Mouse (Mus musculus) 3134 (cell line): ENCODE measurements at regions not wholly inside any gene's neighbourhood (a gene's known extent, or its start where the extent isn't known, plus 50 kb on each side); places are given as distances from the start of the nearest gene placed in this dataset.
A peak's percentile ranks its signal among the peaks of the same experiment; 100 is the strongest.

Source experiments
- DNase-seq: peaks from one replicate; pipeline ENCODE4 v3.0.0-alpha.2; 2011; ENCODE audit warnings: low spot score; ENCODE audit not compliant: insufficient read length; ENCODE audit errors: extremely low read depth

GRCm38 (mm10) chr5:111942792-111943191 is 209.1 kb downstream of the Gm26897 start:
- DNase-seq: no peak

GRCm38 (mm10) chr5:111943337-111944162 is 209.8 kb downstream of the Gm26897 start:
- no peak for DNase-seq

GRCm38 (mm10) chr5:111944273-111944971 is 210.7 kb downstream of the Gm26897 start:
- no peak for DNase-seq

- no peak for DNase-seq
Measured at GRCm38 (mm10) chr5:111944972-111945285, 211.2 kb downstream of the Gm26897 start.

- no peak for DNase-seq
Measured at GRCm38 (mm10) chr5:111946281-111946680, 212.6 kb downstream of the Gm26897 start.

- DNase-seq: no peak
Measured at GRCm38 (mm10) chr5:111957698-111958097, 224.0 kb downstream of the Gm26897 start.

- DNase-seq: no peak
Measured at GRCm38 (mm10) chr5:111958226-111958625, 224.5 kb downstream of the Gm26897 start.

GRCm38 (mm10) chr5:111965311-111965710 is 231.6 kb downstream of the Gm26897 start:
- peak; percentile 41 for DNase-seq

GRCm38 (mm10) chr5:111968121-111968520 is 234.4 kb downstream of the Gm26897 start:
- DNase-seq: no peak

GRCm38 (mm10) chr5:111968701-111969100 is 235.0 kb downstream of the Gm26897 start:
- DNase-seq: no peak

GRCm38 (mm10) chr5:111971193-111971592 is 237.5 kb downstream of the Gm26897 start:
- DNase-seq: no peak

GRCm38 (mm10) chr5:111971952-111972351 is 238.2 kb downstream of the Gm26897 start:
- DNase-seq: no peak

GRCm38 (mm10) chr5:111975686-111976085 is 242.0 kb downstream of the Gm26897 start:
- DNase-seq: no peak

GRCm38 (mm10) chr5:111979601-111980000 is 245.9 kb downstream of the Gm26897 start:
- peak; percentile 47 for DNase-seq

- DNase-seq: no peak
Measured at GRCm38 (mm10) chr5:111982106-111982505, 248.4 kb downstream of the Gm26897 start.

GRCm38 (mm10) chr5:111985997-111986396 is 252.3 kb downstream of the Gm26897 start:
- no peak for DNase-seq

- no peak for DNase-seq
Measured at GRCm38 (mm10) chr5:111987036-111987435, 253.3 kb downstream of the Gm26897 start.

- DNase-seq: no peak
Measured at GRCm38 (mm10) chr5:111991805-111992204, 258.1 kb downstream of the Gm26897 start.

GRCm38 (mm10) chr5:111993221-111993620 is 259.1 kb downstream of the Cryba4 start:
- no peak for DNase-seq

GRCm38 (mm10) chr5:111993930-111994329 is 258.4 kb downstream of the Cryba4 start:
- DNase-seq: no peak

- DNase-seq: no peak
Measured at GRCm38 (mm10) chr5:111996806-111997205, 255.5 kb downstream of the Cryba4 start.
